Mouse (Mus musculus) midbrain, embryonic 16.5 days (tissue): ENCODE data around the gene Tyk2. TPM values are rescaled to one million over a fixed set of nuclear protein-coding genes. Genes with fewer than 3 reads are reported as not detected.

Experiments used
- ATAC-seq: fragments of 200-750 bp; cut with Nextera tagmentation; 2 replicates; pipeline ENCODE4 v1.8.0; 2017; ENCODE audit warnings: moderate TSS enrichment
- H3K27ac ChIP-seq: fragments of 300-500 bp; sonication (generic); 2 replicates; pipeline ENCODE4 v1.5.1; 2014; ENCODE audit warnings: mild to moderate bottlenecking, low read length, mixed read lengths
- H3K27me3 ChIP-seq: fragments of 300-500 bp; sonication (generic); 2 replicates; pipeline ENCODE4 v1.6.1; 2014; ENCODE audit warnings: low read depth, low read length, mixed read lengths; ENCODE audit not compliant: control insufficient read depth, insufficient read depth
- H3K36me3 ChIP-seq: fragments of 300-500 bp; sonication (generic); 2 replicates; pipeline ENCODE4 v1.6.1; 2014; ENCODE audit warnings: mild to moderate bottlenecking, low read length, moderate library complexity, mixed read lengths; ENCODE audit not compliant: control insufficient read depth, insufficient read depth
- H3K4me1 ChIP-seq: fragments of 300-500 bp; sonication (generic); 2 replicates; pipeline ENCODE4 v1.6.1; 2014; ENCODE audit warnings: mild to moderate bottlenecking, low read length, mixed read lengths; ENCODE audit not compliant: control insufficient read depth, insufficient read depth
- H3K4me2 ChIP-seq: fragments of 300-500 bp; sonication (generic); 2 replicates; pipeline ENCODE4 v1.6.1; 2014; ENCODE audit warnings: mild to moderate bottlenecking, low read length, mixed read lengths
- H3K4me3 ChIP-seq: fragments of 300-500 bp; sonication (generic); 2 replicates; pipeline ENCODE4 v1.5.1; 2014; ENCODE audit warnings: low read depth, mild to moderate bottlenecking, low read length, moderate library complexity, mixed read lengths
- H3K9ac ChIP-seq: fragments of 300-500 bp; sonication (generic); 2 replicates; pipeline ENCODE4 v1.6.1; 2014; ENCODE audit warnings: low read depth, low read length, mixed read lengths
- H3K9me3 ChIP-seq: fragments of 300-500 bp; sonication (generic); replicated peaks from 2 replicates; pipeline ENCODE4 v1.6.1; 2014; ENCODE audit warnings: mild to moderate bottlenecking, low read length, mixed read lengths; ENCODE audit not compliant: control insufficient read depth, poor library complexity, severe bottlenecking
- WGBS: fragments of 180-500 bp; shearing (Covaris S2); extraction: QIAGEN DNeasy Blood & Tissue Kit; methylation state at CpG from one replicate; pipeline ENCODE4 v1.1.7; 2014; 5-methylcytosine and 5-hydroxymethylcytosine counted together
- polyA plus RNA-seq: library from polyadenylated mRNA; unstranded; fragments of >200 nt; fragmentation: Nextera tagmentation; extraction: Ambion mirVana; gene quantifications from 2 replicates; pipeline ENCODE4 v1.2.1, GENCODE M21; 2015

Tyk2 gene
- 9.7 and 9.9 TPM in 2 replicates for polyA plus RNA-seq

DNA sequence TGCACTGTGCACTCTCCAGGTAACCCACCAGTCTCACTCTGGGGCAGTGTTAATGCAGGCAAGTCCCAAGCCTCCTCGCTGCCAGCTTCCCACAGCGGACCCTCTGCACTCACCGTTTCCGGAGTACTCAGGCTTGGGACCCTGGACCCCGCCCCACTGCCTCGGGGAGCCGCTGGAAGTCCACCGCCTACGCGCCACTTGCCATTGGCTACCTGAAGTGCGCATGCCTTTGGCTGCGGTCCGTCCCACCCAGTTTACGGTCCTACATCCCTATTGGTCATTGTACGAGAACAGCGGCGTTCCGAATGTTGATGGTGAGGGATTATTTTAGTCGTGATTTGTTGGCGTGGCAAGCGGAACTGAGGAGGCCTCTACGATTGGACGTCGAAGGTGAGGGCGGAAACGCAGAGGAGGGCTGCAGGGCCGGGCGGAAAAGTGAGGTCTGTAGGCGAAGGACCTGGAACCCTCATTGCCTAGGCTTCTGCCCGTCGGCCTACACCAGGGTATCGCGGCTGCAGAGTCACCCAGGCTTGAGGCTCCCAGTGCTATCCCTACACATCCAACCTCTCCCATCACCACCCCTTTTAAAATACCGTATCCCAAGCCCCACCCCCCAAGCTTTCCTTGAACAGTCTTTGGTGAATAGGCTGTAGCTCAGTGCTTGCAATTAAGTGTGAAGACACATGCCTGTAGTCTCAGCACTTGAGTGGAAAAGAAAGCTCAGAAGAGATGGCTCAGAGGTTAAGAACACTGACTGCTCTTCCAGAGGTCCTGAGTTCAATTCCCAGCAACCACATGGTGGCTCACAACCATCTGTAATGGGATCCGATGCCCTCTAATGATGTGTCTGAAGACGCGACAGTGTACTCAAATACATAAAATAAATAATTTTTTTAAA, at the start of gene Tyk2:
TSS of gene Tyk2 (minus strand) at position 185 of the 898 bp plus-strand sequence.
- Histone ChIP-seq H3K4me1 (peaks cover 5% of the 10 kb centered on the region; the same call in 1 of the 2 replicates), H3K4me2 (peak within 1 kb of the TSS; percentile 78), H3K4me3 (peak within 1 kb of the TSS; percentile 55), H3K36me3 (peaks cover 3% of the 10 kb centered on the region; the same call in 1 of the 2 replicates), H3K27ac (peak within 1 kb of the TSS; percentile 62), H3K9ac (peak within 1 kb of the TSS; percentile 40), H3K27me3 (no peaks in the 10 kb centered on the region), H3K9me3 (no peaks in the 10 kb centered on the region)
- 5% methylated on average over 37 of the region's 37 CpGs for WGBS
- peak; percentile 98 for ATAC-seq

DNA sequence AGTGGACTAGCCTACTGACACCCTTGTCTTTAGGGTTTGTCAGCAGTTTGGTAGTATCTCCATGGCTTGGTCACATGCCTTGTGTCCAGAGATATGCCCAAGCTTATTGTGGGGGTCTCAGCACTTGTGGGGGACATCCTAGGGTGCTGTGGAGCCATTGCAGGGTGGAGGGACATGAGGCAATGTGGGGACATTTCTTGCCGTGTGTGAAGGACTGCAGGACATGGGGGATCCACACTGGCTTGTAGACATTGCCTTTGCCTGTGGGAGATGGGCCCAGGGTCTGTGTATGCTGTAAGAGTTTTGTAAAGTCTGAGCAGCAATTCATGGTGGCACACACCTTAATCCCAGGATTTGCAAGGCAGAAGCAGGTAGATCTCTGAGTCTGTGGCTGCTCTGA, 49.8 kb upstream of the Tyk2 start:
- WGBS = 65% methylated on average over 1 of the region's 1 CpGs
- H3K9me3 ChIP-seq = no peaks in the 10 kb centered on the region
- no peaks in the 10 kb centered on the region for H3K36me3 ChIP-seq
- no peak overlapping the region for H3K4me2 ChIP-seq
- no peak overlapping the region for H3K27ac ChIP-seq
- ATAC-seq = no peak
- H3K4me3 ChIP-seq = no peak overlapping the region
- no peak overlapping the region for H3K9ac ChIP-seq
- peaks cover 31% of the 10 kb centered on the region for H3K27me3 ChIP-seq
- H3K4me1 ChIP-seq = peaks cover 4% of the 10 kb centered on the region; the same call in 1 of the 2 replicates

DNA sequence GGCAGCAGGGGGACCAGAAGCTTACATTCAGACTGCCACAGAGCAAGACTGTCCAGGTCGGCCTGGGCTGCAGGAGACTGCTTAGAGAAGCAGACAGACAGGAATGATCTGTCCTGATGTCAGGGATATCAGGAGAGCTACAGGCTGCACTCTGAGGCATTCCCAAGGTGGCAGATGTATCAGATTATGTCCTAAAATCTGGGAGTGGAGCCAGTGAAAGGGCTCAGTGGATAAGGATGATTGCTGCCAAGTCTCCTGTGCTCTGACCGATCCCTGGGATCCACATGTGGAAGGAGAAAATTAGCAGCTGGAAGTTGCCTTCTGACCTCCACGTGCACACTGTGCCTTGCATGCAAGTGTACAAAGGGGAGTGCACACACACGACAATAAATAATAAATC, 49.4 kb upstream of the Tyk2 start:
- H3K9ac ChIP-seq = no peak overlapping the region
- H3K4me3 ChIP-seq = no peak overlapping the region
- peaks cover 31% of the 10 kb centered on the region for H3K27me3 ChIP-seq
- H3K4me1 ChIP-seq = peaks cover 4% of the 10 kb centered on the region; the same call in 1 of the 2 replicates
- H3K36me3 ChIP-seq = no peaks in the 10 kb centered on the region
- ATAC-seq = no peak
- H3K4me2 ChIP-seq = no peak overlapping the region
- 60% methylated on average over 4 of the region's 4 CpGs for WGBS
- no peaks in the 10 kb centered on the region for H3K9me3 ChIP-seq
- H3K27ac ChIP-seq = no peak overlapping the region

DNA sequence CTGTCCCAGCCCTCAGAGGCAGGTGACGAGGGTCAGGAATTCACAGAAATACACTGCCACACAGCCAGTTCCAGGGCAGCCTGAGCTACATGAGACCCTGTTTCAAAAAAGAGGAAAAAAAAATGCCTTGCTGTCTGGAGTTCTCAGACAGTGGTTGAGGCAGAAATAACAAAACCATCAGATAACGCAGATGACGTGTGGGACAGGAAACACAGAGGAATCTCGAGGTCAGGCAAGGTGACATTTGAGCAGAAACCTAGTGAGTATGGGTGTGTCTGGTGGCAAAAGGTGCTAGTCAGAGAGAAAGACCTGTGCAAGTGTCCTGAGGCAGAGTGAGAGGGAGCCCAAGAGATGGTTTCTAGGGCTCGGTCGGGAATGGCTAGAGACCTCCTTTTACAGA, 41.3 kb upstream of the Tyk2 start:
- Histone ChIP-seq H3K4me3 (no peak overlapping the region), H3K27me3 (peaks cover 6% of the 10 kb centered on the region), H3K4me2 (no peak overlapping the region), H3K27ac (no peak overlapping the region), H3K9me3 (no peaks in the 10 kb centered on the region), H3K4me1 (no peaks in the 10 kb centered on the region), H3K36me3 (no peaks in the 10 kb centered on the region), H3K9ac (no peak overlapping the region)
- 76% methylated on average over 6 of the region's 6 CpGs for WGBS
- ATAC-seq = no peak

DNA sequence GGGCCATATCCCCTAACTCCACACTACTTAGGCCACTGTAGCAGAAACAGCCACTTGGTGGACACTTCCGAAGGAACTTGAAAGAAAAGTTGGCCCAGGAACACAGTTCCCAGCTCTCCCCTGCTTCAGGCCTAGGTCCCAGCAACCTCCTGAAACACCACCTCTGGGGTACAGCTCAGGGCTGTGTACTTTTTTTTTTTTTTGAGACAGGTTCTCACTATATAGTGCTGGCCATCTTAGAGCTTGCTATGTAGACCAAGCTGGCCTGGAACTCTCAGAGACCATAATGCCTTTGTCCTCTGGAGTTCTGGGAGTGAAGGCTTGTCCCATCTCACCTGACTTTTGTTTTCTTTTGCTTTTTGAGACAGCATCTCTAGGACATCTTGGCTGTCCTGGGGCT, 38.1 kb upstream of the Tyk2 start:
- Histone ChIP-seq H3K4me2 (no peak overlapping the region), H3K27me3 (peaks cover 37% of the 10 kb centered on the region), H3K27ac (no peak overlapping the region), H3K4me1 (peaks cover 16% of the 10 kb centered on the region; the same call in 1 of the 2 replicates), H3K4me3 (no peak overlapping the region), H3K9me3 (no peaks in the 10 kb centered on the region), H3K36me3 (no peaks in the 10 kb centered on the region), H3K9ac (no peak overlapping the region)
- 41% methylated on average over 1 of the region's 1 CpGs for WGBS
- no peak for ATAC-seq

DNA sequence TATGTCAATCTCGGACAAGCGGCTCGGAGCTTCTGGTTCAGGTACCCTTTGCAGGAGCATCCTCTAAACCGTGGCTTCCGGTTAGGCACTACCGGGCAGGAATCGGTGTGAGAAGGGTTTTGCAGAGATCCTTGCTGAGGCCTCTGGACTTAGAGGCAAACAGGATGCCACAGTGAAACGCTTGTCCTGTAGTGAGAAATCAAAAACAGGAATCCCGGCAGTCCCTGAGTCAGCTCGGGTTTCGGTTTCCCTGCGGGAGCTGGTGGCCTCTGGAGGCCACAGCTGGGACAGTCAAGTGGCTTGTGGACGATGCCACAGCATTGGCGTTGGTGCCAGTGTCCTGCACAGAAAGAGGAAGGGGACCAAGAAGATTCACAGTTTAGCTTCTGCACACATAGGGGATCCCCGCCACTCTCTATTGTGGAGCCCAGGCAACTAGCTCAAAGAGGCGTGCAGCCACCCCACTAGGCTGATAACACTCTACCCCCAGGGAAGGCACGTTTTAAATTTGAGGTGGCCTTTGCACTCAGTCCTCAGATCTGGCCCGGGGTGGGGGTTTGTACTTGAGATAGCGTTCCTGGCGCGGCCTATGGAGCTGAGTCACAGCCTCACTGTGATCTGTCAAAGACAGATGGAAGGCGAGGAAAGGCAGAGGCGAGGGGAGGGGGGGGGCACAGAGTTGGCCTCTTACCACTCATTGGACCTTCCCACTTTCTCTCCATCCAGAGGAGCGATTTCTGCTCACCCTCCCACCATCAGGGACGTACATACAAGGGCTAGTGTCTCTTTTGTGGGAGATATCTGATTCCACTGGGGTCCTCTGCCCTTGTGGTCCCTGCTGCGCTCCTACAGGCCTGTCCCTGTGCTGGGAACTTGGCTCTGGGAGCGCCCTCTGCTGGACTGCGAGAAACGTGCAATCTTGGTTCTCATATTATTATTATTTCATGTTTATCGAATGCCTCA, 37.4 kb upstream of the Tyk2 start:
- Histone ChIP-seq H3K9ac (no peak overlapping the region), H3K36me3 (no peaks in the 10 kb centered on the region), H3K4me1 (peaks cover 18% of the 10 kb centered on the region; the same call in 1 of the 2 replicates), H3K9me3 (no peaks in the 10 kb centered on the region), H3K27me3 (peaks cover 44% of the 10 kb centered on the region), H3K4me2 (no peak overlapping the region), H3K27ac (no peak overlapping the region), H3K4me3 (no peak overlapping the region)
- ATAC-seq = no peak
- WGBS = 13% methylated on average over 30 of the region's 30 CpGs

DNA sequence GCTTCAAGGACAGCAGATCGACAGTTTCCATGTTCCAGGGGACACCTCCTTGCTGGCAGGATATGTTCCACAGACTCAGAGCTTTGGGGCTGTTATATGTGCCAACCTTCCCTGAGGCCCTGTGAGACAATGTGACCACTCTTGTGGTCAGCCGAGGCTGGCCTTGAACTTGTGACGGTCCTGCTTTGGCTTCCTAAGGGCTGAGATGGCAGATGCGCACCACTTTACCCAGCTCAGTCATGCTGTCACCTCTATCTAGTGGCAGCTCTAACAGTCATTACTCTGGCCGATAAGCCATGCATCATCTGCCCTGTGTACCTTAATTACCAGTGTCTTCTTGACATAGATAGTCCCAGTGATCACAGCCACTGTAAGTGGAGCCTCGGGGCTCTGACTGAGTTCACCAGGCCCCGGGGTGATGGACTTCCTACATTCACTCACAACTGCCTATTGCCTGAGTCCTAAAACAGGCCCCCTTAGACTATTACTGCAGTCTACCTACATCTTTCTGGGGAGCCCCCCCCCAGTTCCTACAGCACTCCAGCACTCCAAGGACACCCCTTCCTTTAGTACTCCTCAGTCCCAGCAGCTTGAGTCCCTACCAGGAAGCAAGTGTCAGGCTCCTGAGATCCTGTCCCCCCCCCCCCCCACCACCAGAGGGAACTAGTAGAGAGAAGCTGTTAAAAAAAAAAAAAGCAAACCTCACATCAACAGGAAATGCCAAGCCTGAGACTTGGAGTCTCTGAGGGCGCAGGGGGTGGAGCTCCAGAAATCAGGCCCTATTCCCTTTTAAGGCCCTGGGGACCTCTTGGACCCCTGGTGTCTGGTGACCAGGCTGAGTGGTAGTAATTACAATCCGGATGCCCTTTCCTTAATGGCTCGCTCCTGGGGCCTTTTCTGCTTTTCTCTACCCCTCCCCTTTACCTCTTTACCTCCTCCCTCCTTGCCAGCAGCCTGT, 36.4 kb upstream of the Tyk2 start:
- 72% methylated on average over 10 of the region's 10 CpGs for WGBS
- Histone ChIP-seq H3K4me1 (peaks cover 18% of the 10 kb centered on the region; the same call in 1 of the 2 replicates), H3K9ac (no peak overlapping the region), H3K27me3 (peaks cover 47% of the 10 kb centered on the region), H3K9me3 (no peaks in the 10 kb centered on the region), H3K4me2 (no peak overlapping the region), H3K27ac (no peak overlapping the region), H3K4me3 (no peak overlapping the region), H3K36me3 (no peaks in the 10 kb centered on the region)
- ATAC-seq = no peak

DNA sequence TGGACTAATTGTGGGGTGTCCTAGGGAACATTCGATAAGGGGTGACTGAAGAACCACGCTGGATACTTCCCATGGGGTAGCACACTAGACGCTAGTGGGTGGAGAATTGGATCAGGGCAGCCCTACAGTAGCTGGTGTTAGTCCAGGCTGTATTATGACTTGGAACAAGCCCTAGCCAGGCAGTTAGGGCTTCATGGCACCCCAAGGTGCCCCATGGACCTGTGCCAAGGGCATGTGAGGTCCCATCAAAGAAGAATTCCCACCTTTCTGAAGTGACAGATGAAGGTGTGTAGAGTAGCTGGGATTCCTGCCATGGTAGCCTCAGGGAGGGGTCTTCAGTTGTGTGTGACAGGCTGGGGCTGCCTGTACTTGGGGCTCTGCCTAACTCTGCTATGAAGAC, 35.5 kb upstream of the Tyk2 start:
- peak overlapping the region; percentile 63; the same call in 1 of the 2 replicates for H3K9ac ChIP-seq
- ATAC-seq = no peak
- H3K4me2 ChIP-seq = peak overlapping the region; percentile 68
- H3K27ac ChIP-seq = no peak overlapping the region
- peak overlapping the region; percentile 52 for H3K4me3 ChIP-seq
- 38% methylated on average over 3 of the region's 3 CpGs for WGBS
- H3K36me3 ChIP-seq = no peaks in the 10 kb centered on the region
- peaks cover 18% of the 10 kb centered on the region; the same call in 1 of the 2 replicates for H3K4me1 ChIP-seq
- H3K27me3 ChIP-seq = peaks cover 51% of the 10 kb centered on the region
- H3K9me3 ChIP-seq = no peaks in the 10 kb centered on the region
